Mouse (Mus musculus) brown adipose tissue, adult 24 weeks (tissue): ENCODE results near the gene Fxyd5. TPM values are rescaled to one million over a fixed set of nuclear protein-coding genes. Genes with fewer than 3 reads are reported as not detected.
A peak's percentile ranks its signal among the peaks of the same experiment; 100 is the strongest.

ENCODE experiments used
- H3K27ac ChIP-seq: fragments of 200-500 bp; replicated peaks from 2 replicates; pipeline ENCODE4 v1.5.1; 2012; ENCODE audit warnings: low read depth, mild to moderate bottlenecking, low read length
- H3K4me1 ChIP-seq: fragments of 200-500 bp; 2 replicates; pipeline ENCODE4 v1.6.1; 2012; ENCODE audit warnings: low read length, mixed read lengths; ENCODE audit not compliant: control insufficient read depth, insufficient read depth, insufficient read length
- H3K4me3 ChIP-seq: fragments of 200-500 bp; 2 replicates; pipeline ENCODE4 v1.5.1; 2012; ENCODE audit warnings: low read depth, mild to moderate bottlenecking, low read length, moderate library complexity; ENCODE audit not compliant: insufficient read depth
- polyA plus RNA-seq: library from polyadenylated mRNA; stranded (reverse); fragments of >200 nt; gene quantifications from 2 replicates; pipeline ENCODE4 v1.2.4, GENCODE M21; 2012; ENCODE audit not compliant: missing spikeins, insufficient read depth, insufficient read length

The Fxyd5 gene
- polyA plus RNA-seq, 1 experiment = 26.7 TPM

DNA sequence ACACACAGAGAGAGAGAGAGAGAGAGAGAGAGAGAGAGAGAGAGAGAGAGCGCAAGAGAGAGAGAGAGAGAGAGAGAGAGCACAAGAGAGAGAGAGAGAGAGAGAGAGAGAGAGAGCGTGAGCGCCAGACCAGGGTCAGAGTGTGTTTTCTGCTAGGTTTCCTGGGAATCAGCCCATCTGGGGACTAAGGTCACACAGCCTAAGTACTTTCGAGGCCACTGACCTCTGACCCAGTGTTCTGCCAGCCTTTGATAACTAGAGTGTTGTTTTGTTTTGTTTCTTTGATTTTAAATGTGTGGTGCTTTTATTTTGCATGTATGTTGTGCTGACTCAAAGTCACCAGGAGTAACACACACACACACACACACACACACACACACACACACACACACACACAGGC, 13.6 kb upstream of the Fxyd5 start:
- Histone ChIP-seq H3K27ac (peak overlapping the region; percentile 91), H3K4me1 (0 out of 2 replicates have a peak, but pooled peaks cover 2% of the 10 kb centered on the region), H3K4me3 (no peak overlapping the region)

- H3K4me1 ChIP-seq = 0 out of 2 replicates have a peak, but pooled peaks cover 2% of the 10 kb centered on the region
- peak overlapping the region; percentile 91 for H3K27ac ChIP-seq
- H3K4me3 ChIP-seq = peak overlapping the region; percentile 65
Observed at GRCm38 (mm10) chr7:31055354-31055824, 13.1 kb upstream of the Fxyd5 start.

DNA sequence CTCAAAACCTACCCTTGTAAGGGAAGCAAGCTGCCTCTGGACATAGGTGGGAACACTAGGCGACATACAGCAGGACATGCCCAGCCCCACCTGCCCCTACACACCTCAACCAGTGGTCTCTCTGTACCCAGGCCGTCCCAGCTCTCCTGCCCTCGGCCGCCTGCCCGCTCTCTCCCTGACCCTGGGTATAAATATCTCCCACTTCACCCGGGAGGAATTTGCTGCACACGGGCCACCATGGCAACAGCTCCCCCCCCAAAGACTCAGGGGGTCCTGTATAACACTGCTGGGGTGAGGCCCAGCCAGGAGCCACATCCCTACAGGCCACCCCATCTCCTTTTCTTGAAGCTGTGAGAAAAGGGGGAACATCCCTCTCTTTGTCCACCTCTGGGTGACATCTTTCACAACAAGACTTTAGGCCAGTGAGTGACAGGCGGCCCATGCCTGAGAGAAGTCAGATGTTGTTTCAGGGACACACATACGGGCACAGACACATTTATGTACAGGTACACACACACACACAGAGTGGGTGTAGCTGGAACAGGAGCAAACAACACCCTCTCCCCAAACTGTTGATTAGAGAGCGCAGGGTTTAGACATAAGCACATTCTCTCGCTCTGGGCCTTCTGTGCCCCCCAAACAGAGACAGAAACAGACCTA, 12.5 kb upstream of the Fxyd5 start:
- Histone ChIP-seq H3K4me1 (0 out of 2 replicates have a peak, but pooled peaks cover 2% of the 10 kb centered on the region), H3K27ac (peak overlapping the region; percentile 89), H3K4me3 (peak overlapping the region; percentile 65)

GRCm38 (mm10) chr7:31053882-31054447, 11.7 kb upstream of the Fxyd5 start:
- Histone ChIP-seq H3K27ac (peak overlapping the region; percentile 89), H3K4me3 (peak overlapping the region; percentile 65), H3K4me1 (0 out of 2 replicates have a peak, but pooled peaks cover 2% of the 10 kb centered on the region)

- Histone ChIP-seq H3K27ac (no peak overlapping the region), H3K4me3 (no peak overlapping the region), H3K4me1 (0 out of 2 replicates have a peak, but pooled peaks cover 2% of the 10 kb centered on the region)
Observed at GRCm38 (mm10) chr7:31052636-31053434, 10.6 kb upstream of the Fxyd5 start.

DNA sequence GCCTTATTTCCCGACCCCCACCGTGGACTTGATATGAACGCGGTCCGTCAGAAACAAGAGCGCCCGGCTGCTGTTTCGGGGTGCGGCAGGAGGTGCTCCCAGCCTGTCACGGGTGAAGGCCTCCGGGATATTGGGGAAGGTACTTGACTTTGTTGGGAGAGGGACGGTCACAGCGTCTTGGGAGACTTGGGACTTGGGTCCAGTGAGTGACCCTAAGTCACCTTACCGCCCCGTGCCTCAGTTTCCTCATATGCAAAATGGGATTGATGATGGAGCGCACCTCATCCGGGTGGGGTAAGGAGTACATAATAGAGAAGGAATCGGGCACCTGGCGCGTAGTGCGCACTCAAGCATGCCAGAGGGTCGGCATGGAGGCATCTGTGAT, 10.0 kb upstream of the Fxyd5 start:
- no peak overlapping the region for H3K4me3 ChIP-seq
- H3K4me1 ChIP-seq = 0 out of 2 replicates have a peak, but pooled peaks cover 2% of the 10 kb centered on the region
- no peak overlapping the region for H3K27ac ChIP-seq

GRCm38 (mm10) chr7:31051321-31052021, 9.2 kb upstream of the Fxyd5 start, which contains the start of gene Fxyd7:
Fxyd7 (minus strand) TSS chr7:31051467.
- Histone ChIP-seq H3K4me3 (no peak within 1 kb of the TSS), H3K4me1 (0 out of 2 replicates have a peak, but pooled peaks cover 2% of the 10 kb centered on the region), H3K27ac (no peak within 1 kb of the TSS)

DNA sequence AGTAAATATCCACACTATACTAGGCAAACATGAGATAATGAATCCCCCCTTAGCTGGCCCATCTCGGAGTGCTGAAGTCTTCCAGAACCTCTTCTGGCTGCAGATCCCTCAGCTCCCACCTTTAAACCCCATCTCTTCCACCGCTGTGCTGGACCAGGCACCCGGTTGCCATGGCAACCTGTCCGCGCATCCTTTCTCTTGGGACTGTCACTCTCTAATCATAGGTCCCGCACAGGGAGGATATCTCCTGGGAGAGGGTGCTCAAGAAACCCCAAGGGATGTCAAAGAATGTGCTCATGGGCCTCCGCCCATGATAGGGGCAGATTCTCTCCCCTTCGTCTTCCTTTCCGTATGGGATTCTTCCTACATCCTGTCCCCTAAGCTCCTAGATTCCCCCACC, 8.6 kb upstream of the Fxyd5 start:
- no peak overlapping the region for H3K4me3 ChIP-seq

GRCm38 (mm10) chr7:31050487-31050886, 8.2 kb upstream of the Fxyd5 start:
- no peaks in the 10 kb centered on the region for H3K4me1 ChIP-seq
- H3K4me3 ChIP-seq = no peak overlapping the region

More for the DNA sequence above, 8.6 kb upstream of the Fxyd5 start:
- Histone ChIP-seq H3K4me1 (no peaks in the 10 kb centered on the region), H3K27ac (no peak overlapping the region)

DNA sequence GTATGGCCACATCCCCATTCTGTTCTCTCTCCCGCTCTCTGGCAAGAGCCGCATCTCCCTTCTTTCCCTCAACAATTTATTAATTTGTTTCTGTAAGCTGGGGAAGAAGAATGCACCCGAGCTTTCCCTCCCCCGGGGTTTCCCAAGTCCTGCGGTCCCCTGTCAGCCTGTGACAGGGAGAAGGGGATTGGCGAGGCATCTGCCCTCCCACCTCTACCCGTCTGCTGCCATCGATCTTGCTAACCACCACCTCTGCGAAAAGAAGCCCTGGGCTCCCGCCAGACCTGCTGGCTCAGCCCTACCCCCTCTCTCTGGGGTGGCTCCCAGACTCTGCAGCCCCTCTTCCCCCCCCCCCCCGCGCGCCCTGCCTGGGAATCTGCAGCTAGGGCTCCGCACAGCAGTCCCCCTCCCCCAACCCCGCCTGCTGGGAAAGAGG, 7.6 kb upstream of the Fxyd5 start:
- Histone ChIP-seq H3K4me1 (no peaks in the 10 kb centered on the region), H3K27ac (no peak overlapping the region), H3K4me3 (no peak overlapping the region)

More at GRCm38 (mm10) chr7:31050487-31050886, 8.2 kb upstream of the Fxyd5 start:
- no peak overlapping the region for H3K27ac ChIP-seq

DNA sequence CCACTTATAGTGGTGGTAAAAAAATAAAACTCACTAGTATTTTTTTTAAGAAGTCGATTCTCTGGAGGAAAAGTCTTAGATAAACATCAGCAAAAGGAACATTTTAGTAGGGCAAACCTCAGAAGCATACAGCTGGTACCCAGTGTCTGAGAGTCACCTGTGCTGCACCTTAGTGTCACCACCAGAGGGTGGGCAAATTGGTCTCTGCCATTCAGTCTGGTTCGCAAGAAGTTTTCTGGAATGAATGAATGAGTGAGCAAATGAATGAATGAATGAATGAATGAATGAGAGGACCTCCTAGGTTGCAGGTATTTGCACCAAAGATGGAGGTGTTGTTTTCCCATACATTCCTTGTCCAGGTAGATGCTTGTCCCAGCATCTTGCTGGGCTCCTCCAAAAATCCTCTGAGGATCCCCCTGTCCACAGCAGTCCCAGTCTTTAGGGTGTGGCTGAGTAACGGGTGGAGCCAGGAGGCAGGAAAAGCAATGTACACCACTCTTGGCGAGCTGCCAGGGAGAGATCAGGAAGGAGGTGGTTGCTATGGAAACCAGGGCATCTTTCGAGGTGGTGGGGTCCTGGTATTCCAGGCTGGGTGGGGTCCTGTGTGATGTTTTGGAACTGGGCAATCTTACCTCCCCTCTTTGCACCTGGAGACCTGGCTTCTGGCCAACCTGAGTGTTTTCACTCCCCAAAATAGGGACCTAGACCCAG, 7.0 kb upstream of the Fxyd5 start:
- no peaks in the 10 kb centered on the region for H3K4me1 ChIP-seq
- no peak overlapping the region for H3K4me3 ChIP-seq
- no peak overlapping the region for H3K27ac ChIP-seq

DNA sequence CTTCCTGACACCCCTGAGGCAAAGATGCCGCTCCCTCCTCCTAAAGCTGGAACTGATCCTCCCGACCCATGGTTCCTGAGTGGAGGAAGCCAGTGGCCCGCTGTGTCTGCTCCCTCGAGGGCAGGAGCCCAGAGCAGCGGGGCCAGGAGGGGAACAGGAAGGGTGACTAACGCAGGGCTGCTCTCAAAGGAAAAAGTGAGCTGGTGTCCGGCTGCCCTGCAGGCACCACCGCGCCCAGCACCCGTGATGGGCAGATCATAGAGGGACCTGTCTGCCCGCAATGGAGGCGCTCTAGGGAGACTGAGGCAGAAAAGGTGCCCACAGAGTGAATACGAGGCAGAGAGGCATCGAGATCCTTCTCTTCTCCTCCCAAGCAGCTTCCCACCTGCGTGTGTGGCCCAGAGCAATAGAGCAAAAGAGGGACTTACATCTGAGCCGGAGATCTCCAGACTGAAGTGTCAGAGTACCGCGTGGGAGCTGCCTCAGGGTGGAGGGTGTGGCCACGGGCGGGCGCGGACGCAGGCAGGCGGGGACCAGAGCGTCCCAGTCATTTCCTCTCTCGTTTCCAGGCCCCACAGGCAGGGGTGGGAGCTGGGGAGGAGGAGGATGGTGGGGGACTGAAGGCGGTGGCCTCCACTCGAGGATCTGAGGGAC, 492 bp downstream of the Fxyd5 start:
- Histone ChIP-seq H3K4me3 (peak overlapping the region; percentile 58), H3K27ac (peak overlapping the region; percentile 72), H3K4me1 (no peaks in the 10 kb centered on the region; the same call in 1 of the 2 replicates)

DNA sequence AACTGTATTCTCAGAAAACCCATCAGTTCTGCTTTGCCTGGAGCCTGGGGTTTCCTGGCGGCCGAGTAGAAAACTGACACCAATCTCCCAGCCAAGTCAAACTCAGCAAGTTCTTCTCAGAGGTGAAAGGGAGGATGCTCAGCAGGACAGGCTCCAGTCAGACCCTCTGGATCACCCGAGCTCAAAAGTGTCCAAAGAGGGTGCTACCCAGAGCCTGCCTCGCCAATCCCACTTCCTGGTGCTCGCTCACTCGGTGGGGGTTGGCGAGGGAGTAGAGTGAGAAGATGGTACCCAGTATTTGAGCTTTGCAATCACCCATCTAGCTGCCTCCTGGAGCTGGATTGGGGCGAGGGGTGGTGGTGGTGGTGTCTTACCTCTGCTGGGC, 1.3 kb downstream of the Fxyd5 start:
- Histone ChIP-seq H3K4me3 (peak overlapping the region; percentile 58), H3K4me1 (no peaks in the 10 kb centered on the region; the same call in 1 of the 2 replicates), H3K27ac (no peak overlapping the region)
